Mouse (Mus musculus): Measurements from ENCODE around the gene Atxn1l. TPM values are rescaled to one million over a fixed set of nuclear protein-coding genes. Genes with fewer than 3 reads are reported as not detected.

Gene Atxn1l
- total RNA-seq, 2 experiments from 2014 or later, result 57.5 to 61.5 TPM

Other genes with a start within 250 kb of the Atxn1l start
- not detected for gene Pmfbp1, start 243.7 kb downstream of the Atxn1l start, total RNA-seq (2021)
- gene Dhx38, start 171.9 kb downstream of the Atxn1l start, total RNA-seq (2021), result 10 to 100 TPM; 32.9 to 35.9 TPM
- gene Txnl4b, start 171.8 kb downstream of the Atxn1l start, total RNA-seq (2021), result 10 to 100 TPM; 13.3 to 13.8 TPM
- 100 to 1,000 TPM in 1 of 2 experiments, 10 to 100 TPM in 1; 21.3 to 285 TPM for gene Hp, start 158.6 kb downstream of the Atxn1l start, total RNA-seq (2021)
- 10 to 100 TPM; 27.2 to 32.1 TPM for gene Dhodh, start 129.1 kb downstream of the Atxn1l start, total RNA-seq (2021)
- gene Pkd1l3, start 123.2 kb downstream of the Atxn1l start, total RNA-seq (2021), result under 1 TPM in 1 of 2 experiments, not detected in 1; 0.08 TPM
- gene Ist1, start 44.5 kb downstream of the Atxn1l start, total RNA-seq (2021), result 100 to 1,000 TPM in 1 of 2 experiments, 10 to 100 TPM in 1; 99.2 to 104 TPM
- gene Zfp821, start 32.2 kb downstream of the Atxn1l start, total RNA-seq (2021), result 10 to 100 TPM; 23.3 to 26.1 TPM
- 10 to 100 TPM; 88.5 to 90.0 TPM for gene Ap1g1, start 40.8 kb upstream of the Atxn1l start, total RNA-seq (2021)
- gene Phlpp2, start 130.8 kb upstream of the Atxn1l start, total RNA-seq (2021), result 10 to 100 TPM; 11.3 to 12.2 TPM
- 1 to 10 TPM in 1 of 2 experiments, under 1 TPM in 1; 0.25 to 1.6 TPM for gene Marveld3, start 224.5 kb upstream of the Atxn1l start, total RNA-seq (2021)